11 mouse cellular contexts compared by ENCODE assay signal in the genomic region with DNA sequence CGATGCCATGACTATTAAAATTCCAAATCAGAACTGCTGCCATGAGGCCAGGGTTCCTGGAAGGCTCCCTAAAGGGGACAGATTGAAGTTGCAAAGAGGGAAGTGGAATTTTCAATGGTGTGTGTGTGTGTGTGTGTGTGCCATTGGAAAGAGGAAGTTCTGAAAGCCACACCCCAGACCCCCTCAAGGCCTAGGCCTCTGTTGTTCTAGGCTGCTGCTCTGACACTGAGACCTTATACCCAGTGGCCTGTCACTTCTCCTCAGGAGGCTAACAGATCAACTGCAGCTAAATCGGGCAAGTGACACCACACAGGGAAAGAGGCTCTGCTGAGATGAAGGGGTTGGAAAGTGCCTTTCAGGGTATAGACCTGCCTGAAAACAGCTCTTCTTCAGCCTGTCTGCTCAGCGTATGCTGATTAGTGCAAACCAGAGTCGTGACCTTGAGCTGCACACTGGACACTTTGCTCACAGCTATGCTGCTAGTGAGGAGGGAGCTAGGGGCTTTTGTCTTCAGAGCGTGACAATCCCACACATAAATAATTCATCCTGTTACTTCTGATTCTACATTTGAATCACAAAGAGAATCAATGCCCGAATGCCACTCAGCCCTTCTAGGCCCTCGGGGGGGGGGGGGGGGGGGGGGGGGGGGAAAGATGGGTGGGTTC.
DNase-seq lines count a peak whose midpoint lies in the region; ATAC-seq lines count a peak whose summit lies in the region.
"Had no signal": no experiment of that assay in that cellular context is flagged by ENCODE, and none has a peak within 500 bp of the region (broad histone marks: within the 10 kb centered on the region; RNA-seq: fewer than 3 reads in every experiment).

No protein-coding gene starts in this region.

- H3K27ac ChIP-seq in neural tube, embryonic 15.5 days (replicated peaks) = no peak overlapping the region
- no peak overlapping the region; the same call in 1 of the 2 replicates for H3K27ac ChIP-seq in forebrain, embryonic 16.5 days (ENCODE audit: low read length)

- DNase-seq in neural tube, embryonic 10.5 days (ENCODE audit: extremely low spot score, low spot score) = peak; percentile 24
- peak; percentile 21 for DNase-seq in mesoderm, embryonic 11.5 days (ENCODE audit: low read depth, low spot score)
- no peak for DNase-seq in frontal cortex, postnatal 14 days (ENCODE audit: low spot score in 2 of 2)
- DNase-seq in thymus, postnatal 4 days = no peak
- DNase-seq: lung, postnatal 14 days; right cerebral cortex, adult 18-20 months had no signal

- H3K9ac ChIP-seq in neural tube, embryonic 15.5 days (replicated peaks) = no peak overlapping the region
- no peak overlapping the region for H3K9ac ChIP-seq in forebrain, embryonic 16.5 days (replicated peaks; ENCODE audit: low read depth, low read length)

- no peak overlapping the region for H3K4me2 ChIP-seq in neural tube, embryonic 15.5 days
- H3K4me2 ChIP-seq in forebrain, embryonic 16.5 days (ENCODE audit: low read length) = no peak overlapping the region

- ATAC-seq in neural tube, embryonic 15.5 days (ENCODE audit: low FRiP score) = no peak
- ATAC-seq in forebrain, embryonic 16.5 days = peak; percentile 69; the same call in 1 of the 2 replicates
- ATAC-seq in cerebellum, adult (ENCODE audit: insufficient number of reproducible peaks, low FRiP score, low TSS enrichment) = no peak
- no peak for ATAC-seq in inflammation-experienced regulatory T-cells, adult 6 months
- ATAC-seq: intestine, postnatal 0 days had no signal

- H3K4me3 ChIP-seq in neural tube, embryonic 15.5 days (replicated peaks) = no peak overlapping the region
- no peak overlapping the region for H3K4me3 ChIP-seq in forebrain, embryonic 16.5 days (replicated peaks; ENCODE audit: low read length)

- H3K27me3 ChIP-seq in neural tube, embryonic 15.5 days (replicated peaks) = no peaks in the 10 kb centered on the region
- H3K27me3 ChIP-seq in forebrain, embryonic 16.5 days (replicated peaks; ENCODE audit: control insufficient read depth, insufficient read depth, low read length) = no peaks in the 10 kb centered on the region

- 33% methylated on average over 6 of the region's 7 CpGs for WGBS in neural tube, embryonic 15.5 days
- 34% methylated on average over 6 of the region's 7 CpGs for WGBS in forebrain, embryonic 16.5 days

- 0 out of 2 replicates have a peak, but pooled peaks cover 2% of the 10 kb centered on the region for H3K4me1 ChIP-seq in neural tube, embryonic 15.5 days
- peaks cover 6% of the 10 kb centered on the region for H3K4me1 ChIP-seq in forebrain, embryonic 16.5 days (replicated peaks; ENCODE audit: control insufficient read depth, insufficient read depth, low read length)

- H3K36me3 ChIP-seq in neural tube, embryonic 15.5 days = no peaks in the 10 kb centered on the region
- peaks cover 2% of the 10 kb centered on the region; the same call in 1 of the 2 replicates for H3K36me3 ChIP-seq in forebrain, embryonic 16.5 days (ENCODE audit: control insufficient read depth, insufficient read depth)

- H3K9me3 ChIP-seq in neural tube, embryonic 15.5 days (replicated peaks) = no peaks in the 10 kb centered on the region
- H3K9me3 ChIP-seq in forebrain, embryonic 16.5 days (ENCODE audit: control insufficient read depth, low read length) = no peaks in the 10 kb centered on the region

Comparison
In these comparisons a context has a peak if more than half of its experiments do, and no peak if none do; other contexts are left out.
1. DNase-seq: peak in neural tube, embryonic 10.5 days (single experiment) and mesoderm, embryonic 11.5 days (single experiment); none in frontal cortex, postnatal 14 days (0 of 2) and thymus, postnatal 4 days (single experiment).